Mouse (Mus musculus): ENCODE data around the gene Uvrag.

DNA sequence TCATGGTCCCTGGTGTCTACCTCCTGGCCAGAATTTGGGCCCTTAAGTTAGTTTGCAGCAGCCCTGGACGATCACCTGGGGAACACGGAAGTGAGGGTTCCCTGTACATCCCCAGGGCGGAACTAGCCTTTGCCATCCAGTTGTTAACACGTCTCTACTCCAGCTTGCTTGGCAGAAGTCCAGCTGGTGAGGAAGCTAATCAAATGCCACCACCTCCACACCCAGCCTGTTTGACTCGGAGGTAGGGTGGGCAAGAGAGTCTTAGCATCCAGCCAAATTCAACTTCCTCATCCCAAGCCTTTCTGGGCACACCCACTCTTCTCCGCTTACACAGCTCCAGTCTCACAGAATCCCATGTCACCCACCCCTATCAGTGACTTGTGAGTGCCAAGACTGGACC lies 32.0 kb upstream of the Uvrag start:
- no peak for TF ChIP-seq CTCF (IDR thresholded peaks at IDR 0.05; ENCODE audit: extremely low read depth, insufficient read depth, insufficient read length, insufficient replicate concordance)
- no peak for TF ChIP-seq POLR2A (IDR thresholded peaks at IDR 0.05; ENCODE audit: low read depth, low read length)
